Mouse (Mus musculus) lung, postnatal 4 days (tissue): ENCODE data around the gene Ccdc146.

Experiments
- DNase-seq, 2 experiments: peaks; one replicate each; pipeline ENCODE4 v3.0.0; 2021

Gene Ccdc146

DNA sequence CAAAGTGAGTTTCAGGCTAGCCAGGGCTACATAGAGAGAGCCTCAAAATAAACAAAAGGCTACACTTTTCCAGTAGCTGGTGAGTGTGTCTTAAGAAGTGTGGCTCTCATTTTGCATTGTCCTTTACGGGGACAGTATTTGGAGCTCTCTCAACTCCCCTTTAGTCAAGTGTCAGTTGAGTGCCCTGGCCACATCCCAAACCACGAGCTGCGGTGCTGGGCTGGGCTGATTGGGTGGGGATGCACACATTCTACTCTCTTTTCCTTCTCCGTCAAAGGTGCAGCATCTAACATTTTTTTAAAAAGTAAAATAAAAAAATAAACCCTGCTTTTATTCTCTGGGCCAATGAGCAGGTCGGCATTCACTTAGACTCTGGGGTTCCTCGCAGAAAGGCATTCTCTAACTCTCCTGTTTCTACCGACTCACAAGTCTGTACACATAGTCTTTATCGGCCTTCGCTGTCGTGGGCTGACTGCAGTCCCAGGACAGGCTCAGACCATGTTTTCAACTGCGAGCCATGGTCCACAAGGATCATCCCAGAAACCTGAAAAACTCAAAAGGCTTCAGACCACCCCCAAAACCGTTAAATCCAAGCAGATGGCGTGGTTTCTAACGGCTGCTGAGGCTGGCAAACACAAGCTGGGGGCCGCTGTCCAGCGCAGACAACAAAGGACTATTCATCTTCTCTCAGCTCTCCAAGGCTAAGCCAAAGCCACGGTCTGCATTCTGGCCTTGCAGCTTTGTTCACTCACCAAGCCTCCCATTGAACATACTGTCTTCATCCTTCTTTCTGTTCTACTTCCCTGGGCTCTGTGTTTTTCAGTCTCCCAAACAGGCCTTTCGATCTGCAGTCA lies 161.0 kb downstream of the Ccdc146 start:
- no peak for DNase-seq

DNA sequence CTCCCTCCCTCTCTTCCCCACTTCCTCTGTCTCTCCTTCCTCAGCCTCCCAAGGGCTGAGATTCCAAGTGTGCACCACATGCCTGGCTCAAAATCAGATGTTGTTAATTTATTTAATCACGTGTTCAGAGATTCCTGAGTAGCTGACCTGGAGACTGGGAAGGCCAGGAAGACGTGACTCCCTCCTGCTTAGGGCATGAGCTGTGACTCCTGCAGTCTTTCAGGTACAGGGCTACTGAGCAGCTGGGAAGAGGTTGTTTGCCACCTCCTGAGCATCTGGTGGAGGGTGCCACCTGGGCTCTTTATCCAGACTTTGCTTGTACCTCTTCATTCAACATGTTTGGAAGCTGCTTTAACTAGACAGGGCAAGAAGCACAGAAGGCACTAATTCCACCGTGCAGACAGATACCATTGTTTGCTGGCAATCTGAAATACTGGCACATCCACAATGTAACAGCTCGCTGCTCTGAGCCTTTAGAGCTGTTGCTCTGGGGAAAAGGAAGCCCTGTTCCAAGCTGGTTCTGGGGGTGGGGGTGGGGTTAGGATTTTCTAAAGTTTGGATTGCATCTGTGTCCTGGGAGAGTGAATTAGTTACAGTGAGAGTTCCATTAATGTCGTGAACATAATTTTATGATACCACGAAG lies 163.2 kb downstream of the Ccdc146 start:
- no peak for DNase-seq

DNA sequence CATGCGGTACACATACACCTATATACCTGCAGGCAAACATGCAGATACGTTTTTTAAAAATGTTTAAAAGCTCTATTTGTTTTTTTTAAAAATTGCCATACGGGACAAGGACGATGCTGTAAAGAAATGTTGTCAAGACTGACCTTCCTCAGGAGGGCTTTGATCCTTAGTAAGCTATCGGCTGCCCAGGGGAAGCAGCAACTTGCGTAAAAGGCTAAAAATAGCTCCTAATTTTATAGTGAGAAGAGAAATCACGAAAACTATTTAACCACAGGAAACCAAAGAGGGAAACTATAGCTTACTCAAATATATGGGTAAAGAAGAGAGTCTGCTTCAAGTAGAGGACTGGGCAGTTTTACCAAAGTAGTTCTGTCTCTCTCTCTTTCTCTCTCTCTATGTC lies 163.7 kb downstream of the Ccdc146 start:
- DNase-seq, result no peak

DNA sequence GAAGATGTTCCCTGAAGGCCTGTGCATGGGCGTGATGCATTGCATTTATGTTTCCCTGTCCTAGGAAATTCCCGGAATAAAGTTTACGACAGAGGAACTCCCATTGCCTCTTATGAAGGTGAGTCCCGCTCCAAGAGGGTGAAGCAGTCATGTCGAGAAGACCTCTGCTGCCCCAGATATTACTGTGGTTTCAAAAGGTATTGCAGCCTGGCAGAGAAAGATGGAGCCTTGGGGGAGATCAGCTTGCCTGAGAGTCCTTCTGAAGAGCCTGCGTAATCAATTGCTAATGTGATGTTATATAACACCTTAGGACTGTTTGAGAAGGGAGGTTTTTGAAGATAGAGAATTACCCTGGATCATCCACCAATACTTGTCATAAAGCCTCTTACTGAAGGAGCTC lies 166.7 kb downstream of the Ccdc146 start:
- DNase-seq, result no peak

DNA sequence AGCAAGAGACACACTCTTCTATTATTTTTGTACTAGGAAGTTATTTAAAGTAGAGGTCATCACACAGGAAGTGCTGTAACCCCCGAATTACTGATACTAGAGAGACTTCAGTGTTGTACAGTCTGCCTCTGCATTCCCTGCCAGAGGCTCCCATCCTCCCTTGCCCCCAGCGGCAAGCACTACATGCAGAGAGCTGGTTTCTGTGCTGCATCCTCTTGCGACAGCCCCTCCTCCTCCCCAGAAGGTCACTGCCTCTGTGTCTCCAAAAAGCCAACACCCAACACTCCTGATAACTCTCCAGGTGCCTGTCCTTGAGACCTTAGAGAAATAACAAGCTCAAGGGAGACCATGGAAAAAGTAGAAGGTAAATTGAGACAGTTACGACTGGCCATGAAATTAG lies 167.4 kb downstream of the Ccdc146 start:
- DNase-seq, result no peak

DNA sequence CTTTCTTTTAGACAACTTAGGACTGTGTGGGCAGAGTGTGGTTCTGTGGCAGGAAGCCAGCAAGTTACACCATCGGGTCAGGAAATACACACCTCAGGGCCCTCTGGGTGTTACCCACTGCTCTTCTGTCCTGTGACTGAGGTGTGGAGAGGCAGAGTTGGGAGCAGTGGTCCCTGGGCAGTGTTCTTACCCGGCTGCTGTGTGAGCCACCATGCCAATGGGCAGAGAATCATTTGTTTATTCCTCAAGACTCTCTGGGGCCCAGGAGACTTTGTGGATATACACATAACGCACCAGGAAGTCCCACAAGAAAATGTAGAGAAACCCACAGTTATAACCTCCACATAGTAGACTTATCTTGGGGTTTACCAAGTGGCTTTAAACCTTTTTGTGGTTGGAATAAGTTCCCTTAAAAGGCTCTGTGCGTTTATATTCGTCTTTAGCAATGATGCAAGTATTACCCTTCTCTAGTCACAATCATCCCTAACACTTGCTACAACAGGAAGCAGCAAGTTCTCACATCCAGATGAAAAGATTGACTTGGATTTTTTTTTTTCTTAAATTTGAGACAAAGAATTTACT lies 168.8 kb downstream of the Ccdc146 start:
- peak; percentile 50 to 55 for DNase-seq

DNA sequence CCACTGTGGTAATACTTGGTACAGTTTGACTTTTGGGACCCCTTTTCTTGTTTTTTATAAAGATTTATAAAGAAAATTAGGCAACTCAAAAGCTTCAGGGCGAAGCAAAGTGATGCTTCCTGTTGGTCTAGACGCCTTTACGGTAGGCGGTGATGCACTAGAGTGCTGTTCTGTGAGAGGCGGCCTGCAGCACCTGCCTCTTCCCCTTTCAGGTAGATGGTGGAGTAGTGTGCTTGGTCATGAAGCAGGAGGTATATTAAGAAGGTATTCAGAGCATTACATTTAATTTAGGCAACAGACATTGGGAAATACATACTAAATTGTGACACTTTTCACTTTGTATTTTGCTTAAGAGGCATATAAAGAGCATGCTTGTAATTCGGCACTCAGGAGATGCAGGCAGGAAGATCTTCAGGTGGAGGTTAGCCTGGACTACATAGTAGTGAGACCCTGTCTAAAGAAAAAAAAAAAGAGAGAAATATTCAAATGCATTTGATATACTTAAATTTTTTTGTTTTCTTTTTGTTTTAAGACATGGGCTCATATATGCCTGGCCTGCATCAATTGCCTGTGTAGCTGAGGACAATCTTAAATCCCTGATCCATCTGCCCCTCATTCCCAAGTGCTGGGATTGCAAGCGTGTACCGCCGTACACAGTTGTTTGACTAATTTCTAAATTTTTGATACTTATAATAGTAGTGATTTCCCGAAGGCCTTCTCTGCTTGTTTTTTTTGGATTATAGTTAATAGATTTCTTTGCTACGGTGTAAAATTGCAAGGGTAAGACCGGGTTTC lies 169.5 kb downstream of the Ccdc146 start:
- no peak for DNase-seq

DNA sequence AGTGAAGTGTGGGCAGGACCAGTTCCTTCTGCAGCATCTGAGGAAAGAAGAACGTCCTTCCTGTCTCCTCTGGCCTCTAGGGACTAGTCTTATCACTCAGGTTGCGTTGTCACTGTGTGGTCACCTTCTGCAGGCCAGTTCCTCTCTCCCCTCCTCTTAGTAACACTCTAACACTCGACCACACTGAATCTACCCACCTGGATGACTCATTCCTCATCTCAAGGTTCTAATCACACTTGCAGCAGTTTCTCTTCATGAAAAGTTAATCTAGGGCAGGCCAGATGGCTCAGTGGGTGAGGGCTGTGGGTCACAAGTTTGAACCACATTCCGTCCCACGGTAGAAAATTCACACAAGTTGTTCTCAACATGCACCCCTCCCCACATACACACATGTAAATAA lies 175.6 kb downstream of the Ccdc146 start:
- DNase-seq, result no peak

DNA sequence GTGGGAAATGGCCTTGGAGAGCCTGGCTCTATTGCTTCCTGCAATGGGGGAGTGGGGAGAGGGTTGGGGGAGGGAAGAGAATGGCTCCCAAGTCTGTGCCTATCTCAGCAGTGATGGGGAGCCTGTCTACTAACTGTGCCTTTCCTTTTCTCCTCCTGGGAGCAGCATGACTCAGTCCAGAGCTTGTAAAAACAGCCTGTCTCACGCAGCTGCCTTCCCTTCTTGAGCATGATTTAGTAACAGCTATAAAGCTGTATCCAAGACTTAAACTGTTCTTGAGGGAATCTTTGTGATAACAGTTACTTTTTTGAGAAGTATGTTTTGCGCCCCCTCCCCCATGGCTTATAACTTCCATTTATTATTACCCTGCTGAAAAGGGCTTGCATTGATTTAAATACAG lies 176.6 kb downstream of the Ccdc146 start:
- no peak for DNase-seq

DNA sequence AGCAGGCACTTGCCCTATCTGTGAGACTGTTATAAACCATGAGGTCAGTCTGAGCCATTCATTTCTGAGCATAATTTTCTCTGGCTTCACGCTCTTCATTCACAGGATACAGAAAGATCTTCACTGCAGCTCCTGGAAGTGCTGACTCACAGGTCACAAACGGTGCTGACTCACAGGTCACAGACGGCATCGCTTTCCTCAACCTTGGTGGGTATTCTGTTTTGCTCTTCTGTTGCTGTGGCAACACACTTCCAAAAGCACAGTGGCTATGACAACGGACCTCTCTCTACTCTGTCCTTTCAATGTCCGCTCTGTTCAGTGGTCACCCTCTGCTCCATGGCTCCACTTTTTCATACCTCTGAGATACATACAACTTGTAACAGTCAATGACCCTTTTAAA lies 177.7 kb downstream of the Ccdc146 start:
- no peak for DNase-seq

DNA sequence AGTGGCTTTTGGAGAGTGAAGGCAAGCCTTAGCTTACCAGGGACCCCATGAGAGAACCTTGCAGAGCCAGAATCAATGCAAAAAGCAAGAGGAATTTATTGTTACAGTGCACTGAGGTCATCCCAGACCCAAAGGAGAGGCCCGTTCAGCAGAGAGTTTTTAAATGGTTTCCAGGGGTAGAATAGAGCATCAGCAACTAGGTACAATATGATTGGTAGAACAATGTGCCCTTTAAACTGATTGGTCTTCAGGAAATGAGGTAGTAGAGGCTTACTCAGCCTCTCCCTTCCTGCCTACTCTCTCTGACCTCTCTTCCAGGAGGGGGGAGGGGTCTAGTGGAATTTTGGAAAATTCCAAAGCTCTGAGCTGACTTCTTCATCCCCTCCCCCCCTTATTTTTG lies 179.2 kb downstream of the Ccdc146 start:
- DNase-seq, result no peak

DNA sequence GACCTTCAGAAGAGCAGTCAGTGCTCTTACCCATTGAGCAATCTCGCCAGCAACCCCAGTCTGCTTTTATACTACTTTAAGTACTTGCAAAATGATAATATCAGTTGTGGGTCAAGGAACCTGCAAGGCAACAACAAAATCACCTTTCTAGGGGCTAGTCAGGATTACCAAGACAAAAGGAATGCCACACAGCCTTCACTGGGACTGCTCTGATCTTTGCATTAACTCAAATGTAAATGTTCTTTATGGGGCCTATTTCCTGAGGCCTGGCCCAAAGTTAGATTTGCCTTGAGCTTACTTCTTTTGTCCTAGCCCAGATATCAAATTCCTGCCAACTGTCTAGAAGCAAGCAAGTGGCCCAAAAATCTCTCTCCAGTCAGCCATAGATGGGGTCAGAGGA lies 179.9 kb downstream of the Ccdc146 start:
- DNase-seq, result no peak
